Mouse (Mus musculus) spleen, adult 2 months (tissue): ENCODE results near the gene Rps3.

ENCODE experiments used
- CTCF ChIP-seq: fragments of 200-500 bp; IDR thresholded peaks from 2 replicates; pipeline ENCODE4 v1.5.1; 2011; ENCODE audit warnings: mild to moderate bottlenecking, inconsistent platforms; ENCODE audit not compliant: insufficient read depth, insufficient read length, insufficient replicate concordance; ENCODE audit errors: extremely low read depth
- POLR2A ChIP-seq: fragments of 200-500 bp; IDR thresholded peaks from 2 replicates; pipeline ENCODE4 v1.6.1; 2011; ENCODE audit warnings: low read depth, low read length, inconsistent platforms

GRCm38 (mm10) chr7:99473638-99474407 is 9.7 kb downstream of the Rps3 start:
- TF ChIP-seq POLR2A (no peak), CTCF (no peak)
